Mouse (Mus musculus) liver, postnatal 0 days (tissue): ENCODE measurements around the gene Stpg4. TPM values are rescaled to one million over a fixed set of nuclear protein-coding genes. Genes with fewer than 3 reads are reported as not detected.

ENCODE experiments used
- ATAC-seq: fragments of 200-750 bp; cut with Nextera tagmentation; 2 replicates; pipeline ENCODE4 v1.8.0; 2017; ENCODE audit warnings: mild to moderate bottlenecking, moderate library complexity
- DNase-seq: peaks from one replicate; pipeline ENCODE4 v3.0.0-alpha.2; 2016
- H3K27ac ChIP-seq: fragments of 300-500 bp; sonication (generic); 2 replicates; pipeline ENCODE4 v1.5.1; 2014; ENCODE audit warnings: antibody characterized with exemption, moderate library complexity, mild to moderate bottlenecking, low read depth
- H3K27me3 ChIP-seq: fragments of 300-500 bp; sonication (generic); 2 replicates; pipeline ENCODE4 v1.6.1; 2014; ENCODE audit warnings: low read length, control low read depth, mixed read lengths; ENCODE audit not compliant: insufficient read depth
- H3K36me3 ChIP-seq: fragments of 300-500 bp; sonication (generic); replicated peaks from 2 replicates; pipeline ENCODE4 v1.6.1; 2014; ENCODE audit warnings: mild to moderate bottlenecking, control low read depth, low read length, moderate library complexity, mixed read lengths; ENCODE audit not compliant: insufficient read depth
- H3K4me1 ChIP-seq: fragments of 300-500 bp; sonication (generic); 2 replicates; pipeline ENCODE4 v1.6.1; 2014; ENCODE audit warnings: antibody characterized with exemption, mild to moderate bottlenecking, control low read depth; ENCODE audit not compliant: insufficient read depth
- H3K4me2 ChIP-seq: fragments of 300-500 bp; sonication (generic); 2 replicates; pipeline ENCODE4 v1.6.1; 2014; ENCODE audit warnings: low read depth, mild to moderate bottlenecking, low read length, moderate library complexity, mixed read lengths
- H3K4me3 ChIP-seq: fragments of 300-500 bp; sonication (generic); 2 replicates; pipeline ENCODE4 v1.5.1; 2014; ENCODE audit warnings: low read depth, low read length
- H3K9ac ChIP-seq: fragments of 300-500 bp; sonication (generic); replicated peaks from 2 replicates; pipeline ENCODE4 v1.6.1; 2014; ENCODE audit warnings: mild to moderate bottlenecking, moderate library complexity
- H3K9me3 ChIP-seq: fragments of 300-500 bp; sonication (generic); 2 replicates; pipeline ENCODE4 v1.6.1; 2016; ENCODE audit warnings: mild to moderate bottlenecking, control low read depth, low read length, mixed read lengths
- CTCF ChIP-seq: sonication (generic); IDR thresholded peaks from 2 replicates; pipeline ENCODE4 v1.5.1; 2016; ENCODE audit warnings: antibody characterized with exemption, low read depth
- EP300 ChIP-seq: IDR thresholded peaks from 2 replicates; pipeline ENCODE4 v1.6.1; 2016; ENCODE audit warnings: antibody characterized with exemption, low read depth, mild to moderate bottlenecking
- WGBS: fragments of 180-500 bp; shearing (Covaris S2); extraction: QIAGEN DNeasy Blood & Tissue Kit; methylation state at CpG from one replicate; pipeline ENCODE4 v1.1.7; 2014; ENCODE audit not compliant: insufficient replicate concordance; 5-methylcytosine and 5-hydroxymethylcytosine counted together
- polyA plus RNA-seq: library from polyadenylated mRNA; unstranded; fragments of >200 nt; fragmentation: Nextera tagmentation; extraction: Ambion mirVana; gene quantifications from 2 replicates; pipeline ENCODE4 v1.2.1, GENCODE M21; 2015

The Stpg4 gene
- polyA plus RNA-seq, 1 experiment from 2014 or later: not detected

- Histone ChIP-seq H3K9me3 (no peaks in the 10 kb centered on the region), H3K9ac (no peak overlapping the region), H3K4me1 (peaks cover 18% of the 10 kb centered on the region), H3K36me3 (no peaks in the 10 kb centered on the region), H3K4me2 (no peak overlapping the region), H3K27me3 (no peaks in the 10 kb centered on the region), H3K27ac (no peak overlapping the region), H3K4me3 (no peak overlapping the region)
- whole genome bisulfite sequencing: 74% methylated on average over 16 of the region's 16 CpGs
- ATAC-seq: no peak
- no peak for DNase-seq
- TF ChIP-seq CTCF: no peak
- no peak for TF ChIP-seq EP300
These were observed 49.0 kb downstream of the Stpg4 start for GRCm38 (mm10) chr17:87378354-87379159.

GRCm38 (mm10) chr17:87377536-87377935 is 50.0 kb downstream of the Stpg4 start:
- WGBS: 73% methylated on average over 6 of the region's 6 CpGs
- H3K4me3 ChIP-seq: no peak overlapping the region
- no peaks in the 10 kb centered on the region for H3K36me3 ChIP-seq
- H3K9ac ChIP-seq: no peak overlapping the region
- H3K27me3 ChIP-seq: no peaks in the 10 kb centered on the region
- peak; percentile 73 for ATAC-seq
- no peak overlapping the region for H3K4me2 ChIP-seq
- H3K9me3 ChIP-seq: no peaks in the 10 kb centered on the region
- H3K4me1 ChIP-seq: peaks cover 18% of the 10 kb centered on the region
- peak; percentile 53 for DNase-seq
- TF ChIP-seq EP300 (no peak), CTCF (no peak)
- H3K27ac ChIP-seq: peak overlapping the region; percentile 67; the same call in 1 of the 2 replicates

- no peaks in the 10 kb centered on the region for H3K27me3 ChIP-seq
- DNase-seq: no peak
- peak; percentile 40 for ATAC-seq
- H3K4me2 ChIP-seq: no peak overlapping the region
- H3K4me3 ChIP-seq: no peak overlapping the region
- 72% methylated on average over 6 of the region's 6 CpGs for WGBS
- peaks cover 18% of the 10 kb centered on the region for H3K4me1 ChIP-seq
- TF ChIP-seq CTCF (no peak), EP300 (no peak)
- H3K36me3 ChIP-seq: no peaks in the 10 kb centered on the region
- no peaks in the 10 kb centered on the region for H3K9me3 ChIP-seq
- H3K9ac ChIP-seq: no peak overlapping the region
- peak overlapping the region; percentile 67 for H3K27ac ChIP-seq
These were observed 50.6 kb downstream of the Stpg4 start for GRCm38 (mm10) chr17:87376831-87377471.

- no peak overlapping the region for H3K9ac ChIP-seq
- no peaks in the 10 kb centered on the region for H3K27me3 ChIP-seq
- no peak overlapping the region for H3K4me2 ChIP-seq
- peak overlapping the region; percentile 67 for H3K27ac ChIP-seq
- TF ChIP-seq CTCF: no peak
- no peak for TF ChIP-seq EP300
- H3K4me1 ChIP-seq: peaks cover 18% of the 10 kb centered on the region
- no peak overlapping the region for H3K4me3 ChIP-seq
- ATAC-seq (peak; percentile 26), DNase-seq (no peak)
- H3K36me3 ChIP-seq: no peaks in the 10 kb centered on the region
- no peaks in the 10 kb centered on the region for H3K9me3 ChIP-seq
- WGBS: 45% methylated on average over 10 of the region's 10 CpGs
These were observed 51.5 kb downstream of the Stpg4 start for GRCm38 (mm10) chr17:87375941-87376511.

GRCm38 (mm10) chr17:87373327-87373726 is 54.2 kb downstream of the Stpg4 start:
- Histone ChIP-seq H3K9ac (no peak overlapping the region), H3K27me3 (no peaks in the 10 kb centered on the region), H3K4me2 (no peak overlapping the region), H3K27ac (no peak overlapping the region), H3K4me3 (no peak overlapping the region), H3K9me3 (no peaks in the 10 kb centered on the region), H3K4me1 (peaks cover 20% of the 10 kb centered on the region), H3K36me3 (peaks cover 3% of the 10 kb centered on the region; the same call in 1 of the 2 replicates)
- TF ChIP-seq CTCF (no peak), EP300 (no peak)
- DNase-seq (no peak), ATAC-seq (no peak)
- WGBS: 81% methylated on average over 9 of the region's 9 CpGs

- no peak for ATAC-seq
These were observed 55.4 kb downstream of the Stpg4 start for GRCm38 (mm10) chr17:87372189-87372588.

More at GRCm38 (mm10) chr17:87372189-87372588, 55.4 kb downstream of the Stpg4 start:
- H3K4me3 ChIP-seq: no peak overlapping the region
- H3K4me2 ChIP-seq: no peak overlapping the region
- H3K9me3 ChIP-seq: no peaks in the 10 kb centered on the region
- H3K27me3 ChIP-seq: no peaks in the 10 kb centered on the region
- WGBS: 86% methylated on average over 7 of the region's 7 CpGs
- H3K9ac ChIP-seq: no peak overlapping the region
- no peak for TF ChIP-seq CTCF
- no peak for TF ChIP-seq EP300
- no peak overlapping the region for H3K27ac ChIP-seq
- H3K4me1 ChIP-seq: peaks cover 14% of the 10 kb centered on the region
- peaks cover 3% of the 10 kb centered on the region; the same call in 1 of the 2 replicates for H3K36me3 ChIP-seq
- DNase-seq: no peak
